Mouse (Mus musculus) gastrocnemius, postnatal 36 days (tissue): Measurements from ENCODE around the gene Slc27a4. TPM values are rescaled to one million over a fixed set of nuclear protein-coding genes. Genes with fewer than 3 reads are reported as not detected.

ENCODE experiments used
- DNase-seq, 2 experiments: peaks; one replicate each; pipeline ENCODE4 v3.0.0; 2022
- intact Hi-C: fragments of 180-260 bp; cut with DNase I; formaldehyde crosslinking; loops from one replicate; pipeline ENCODE4 v1.15.1; 2025
- total RNA-seq, 2 experiments: library from RNA; stranded (reverse); gene quantifications; 2 replicates each; pipeline ENCODE4 v1.2.3; 2021

Gene Slc27a4
- total RNA-seq, 2 experiments from 2014 or later: 7.1 to 7.5 TPM

- DNase-seq: peak; percentile 76 to 78
- intact Hi-C loops: loop anchor here (2.0 to 5.0 kb wide), 3 partner anchors 15 to 160 kb away; partner anchors contain the start of gene Slc27a4
Observed at GRCm38 (mm10) chr2:29817426-29818232, 15.2 kb downstream of the Slc27a4 start.

GRCm38 (mm10) chr2:29819363-29819762, 16.9 kb downstream of the Slc27a4 start:
- no peak for DNase-seq
- intact Hi-C loops: loop anchor here (5.0 kb wide), 2 partner anchors 38 to 158 kb away; no protein-coding TSS in a partner anchor

DNA sequence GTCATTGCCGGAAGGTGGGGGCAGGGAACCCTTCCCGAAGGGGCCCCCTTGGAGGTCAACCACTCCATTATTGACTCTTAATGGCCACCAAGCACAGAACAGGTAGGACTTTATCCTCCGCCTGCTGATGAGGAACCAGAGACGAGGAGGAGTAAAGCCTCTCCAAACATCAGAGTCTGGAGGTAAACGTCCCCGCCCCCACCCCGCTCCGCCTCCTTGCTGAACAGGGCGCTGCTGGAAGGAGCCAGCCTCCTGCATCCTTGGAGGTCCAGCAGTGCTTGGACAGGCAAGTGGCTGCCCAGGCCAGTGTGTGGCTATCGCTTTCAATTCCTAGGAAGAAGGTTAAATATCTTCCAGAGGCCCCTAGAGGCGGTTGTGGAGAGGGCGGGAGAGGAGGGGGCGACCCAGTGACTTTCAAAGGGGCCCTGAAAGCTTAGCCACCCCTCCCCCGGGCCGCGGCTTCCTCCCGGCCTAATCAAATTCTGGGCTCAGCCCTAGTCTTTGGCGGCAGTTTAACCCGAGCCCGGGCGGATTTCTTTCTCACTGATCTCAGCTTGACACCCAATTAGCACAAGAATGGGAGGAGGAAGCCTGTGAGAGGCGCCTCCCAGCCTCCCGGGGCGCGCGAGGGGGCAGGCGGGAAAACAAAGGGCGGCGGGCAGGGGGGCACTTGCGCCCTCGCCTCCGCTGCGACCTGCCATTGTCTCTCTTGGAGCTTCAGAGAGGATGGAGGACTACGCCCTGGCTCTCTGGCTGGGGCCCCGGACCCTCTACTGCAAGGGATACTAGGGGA, 17.8 kb downstream of the Slc27a4 start, which contains the start of gene Urm1:
Gene Urm1, plus strand, starts transcription at position 51 of the 793 bp plus-strand sequence.
- intact Hi-C loops: no loop called here
- DNase-seq: peak; percentile 31 to 50

DNA sequence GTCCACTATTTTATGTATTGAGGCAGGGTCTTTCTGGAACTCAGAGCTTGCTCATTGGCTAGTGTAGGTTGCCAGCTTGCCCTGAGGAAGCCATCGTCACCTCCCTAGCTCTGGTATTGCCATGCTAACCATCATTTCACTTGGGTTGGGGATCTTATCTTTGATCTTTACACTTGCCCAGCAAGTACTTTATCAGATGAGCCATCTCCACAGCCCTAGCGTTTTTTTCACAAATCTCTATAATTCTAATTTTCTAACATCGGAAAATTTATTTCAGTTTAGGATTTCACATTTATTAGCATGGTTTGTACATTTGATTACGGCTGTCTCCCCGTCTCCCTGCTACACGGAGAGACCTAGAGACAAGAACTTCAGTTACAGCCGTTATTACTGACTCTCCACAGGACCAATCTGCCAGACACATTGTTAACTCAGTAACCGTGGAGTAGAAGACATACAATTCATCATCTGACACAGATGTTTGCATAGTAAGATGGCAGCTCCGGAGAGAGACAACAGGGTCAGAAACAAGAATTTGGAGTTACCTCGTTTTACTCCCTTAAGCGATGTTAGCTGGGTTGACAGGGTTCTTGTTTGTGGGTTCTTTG, 24.0 kb downstream of the Slc27a4 start:
- intact Hi-C loops: no loop called here

DNA sequence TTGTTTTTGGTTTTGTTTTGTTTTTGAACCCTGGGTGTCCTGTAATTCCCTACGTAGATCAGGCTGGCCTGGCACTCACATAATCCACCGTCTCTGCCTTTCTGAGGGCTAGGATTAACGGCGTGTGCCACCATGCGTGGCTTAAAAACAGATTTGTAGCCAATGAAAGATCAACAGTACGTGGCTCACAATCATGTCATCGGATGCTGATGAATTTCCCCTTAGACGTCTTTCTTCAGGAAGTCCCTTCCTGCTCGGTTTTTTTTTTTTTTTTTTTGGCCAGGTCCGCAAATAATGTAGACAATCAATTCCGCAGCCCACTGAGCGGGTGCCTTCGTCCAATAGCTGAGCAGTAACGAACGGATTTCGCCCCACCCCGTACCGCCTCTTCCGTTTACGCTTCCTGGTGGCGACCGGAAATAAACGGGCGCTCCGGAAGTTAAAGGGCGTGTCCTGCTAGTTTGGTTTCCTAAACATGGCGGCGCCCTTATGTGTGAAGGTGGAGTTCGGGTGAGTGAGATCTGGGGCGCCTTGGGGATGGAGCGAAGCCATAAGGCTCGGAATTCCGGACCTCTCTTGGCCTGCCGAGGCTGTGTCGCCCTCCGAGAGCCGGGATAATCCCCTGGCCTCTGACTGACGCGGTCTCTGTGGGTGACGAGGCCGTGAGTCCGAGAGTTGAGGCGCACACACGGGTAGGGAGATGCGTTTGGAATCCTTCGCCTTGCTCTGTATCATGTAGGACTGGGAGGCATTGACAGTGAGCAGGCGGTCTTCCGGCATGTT, 24.7 kb downstream of the Slc27a4 start:
- peak; percentile 91 to 92 for DNase-seq
- intact Hi-C loops: no loop called here

More for the DNA sequence above, 24.0 kb downstream of the Slc27a4 start:
- no peak for DNase-seq

- intact Hi-C loops: no loop called here
- no peak for DNase-seq
Observed at GRCm38 (mm10) chr2:29827709-29828024, 25.2 kb downstream of the Slc27a4 start.

- DNase-seq: no peak
- intact Hi-C loops: no loop called here
Observed at GRCm38 (mm10) chr2:29831106-29831505, 28.7 kb downstream of the Slc27a4 start.

- intact Hi-C loops: no loop called here
- no peak for DNase-seq
Observed at GRCm38 (mm10) chr2:29833796-29834195, 31.4 kb downstream of the Slc27a4 start.

- intact Hi-C loops: no loop called here
Observed at GRCm38 (mm10) chr2:29835391-29835899, 33.0 kb downstream of the Slc27a4 start.

GRCm38 (mm10) chr2:29839460-29839859, 37.0 kb downstream of the Slc27a4 start:
- no peak for DNase-seq
- intact Hi-C loops: no loop called here

More at GRCm38 (mm10) chr2:29835391-29835899, 33.0 kb downstream of the Slc27a4 start:
- DNase-seq: no peak

DNA sequence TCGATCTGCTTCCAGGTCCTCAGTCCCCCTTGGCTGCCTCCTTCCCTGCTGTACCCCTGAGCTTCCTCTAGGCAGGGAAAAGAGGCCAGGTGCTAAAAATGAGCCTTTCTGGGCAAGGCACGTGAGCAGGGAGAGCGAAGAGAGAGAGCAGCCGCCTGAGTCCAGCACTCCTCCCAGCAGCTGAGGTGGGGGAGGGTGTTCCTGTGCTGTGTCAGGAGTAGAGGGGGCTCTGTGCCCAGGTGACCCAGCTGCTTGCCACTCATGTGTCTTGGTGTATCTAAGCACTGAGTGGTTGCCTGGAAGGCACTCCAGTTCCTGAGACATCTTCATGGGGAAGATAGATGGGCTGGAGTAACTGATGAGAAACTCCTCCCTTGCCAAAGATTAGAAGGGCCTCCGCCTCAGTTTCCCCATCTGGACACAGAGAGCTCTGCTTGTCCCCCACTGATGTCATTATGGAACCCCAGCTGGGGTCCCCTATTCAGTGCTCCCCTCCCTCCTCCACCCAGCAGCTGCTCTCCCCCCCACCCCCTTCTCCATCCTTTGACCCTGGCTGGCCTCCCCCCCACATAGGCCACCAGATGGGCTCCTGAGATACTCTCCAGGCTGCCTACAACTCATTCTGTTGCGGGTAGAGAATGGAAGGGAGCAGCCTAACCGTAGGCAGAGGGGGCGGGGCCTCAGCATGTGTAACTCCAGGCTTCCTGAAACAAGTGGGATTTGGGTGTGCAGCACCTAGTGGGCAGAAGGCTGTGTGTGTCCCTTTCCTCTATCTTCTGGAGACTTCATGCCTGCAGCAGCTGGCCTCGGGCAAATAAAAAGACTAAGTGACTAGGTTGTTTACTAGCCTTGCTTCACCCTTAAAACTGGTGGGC, 41.0 kb downstream of the Slc27a4 start:
- DNase-seq: no peak
- intact Hi-C loops: no loop called here

- intact Hi-C loops: no loop called here
Observed at GRCm38 (mm10) chr2:29844115-29844514, 41.7 kb downstream of the Slc27a4 start.

DNA sequence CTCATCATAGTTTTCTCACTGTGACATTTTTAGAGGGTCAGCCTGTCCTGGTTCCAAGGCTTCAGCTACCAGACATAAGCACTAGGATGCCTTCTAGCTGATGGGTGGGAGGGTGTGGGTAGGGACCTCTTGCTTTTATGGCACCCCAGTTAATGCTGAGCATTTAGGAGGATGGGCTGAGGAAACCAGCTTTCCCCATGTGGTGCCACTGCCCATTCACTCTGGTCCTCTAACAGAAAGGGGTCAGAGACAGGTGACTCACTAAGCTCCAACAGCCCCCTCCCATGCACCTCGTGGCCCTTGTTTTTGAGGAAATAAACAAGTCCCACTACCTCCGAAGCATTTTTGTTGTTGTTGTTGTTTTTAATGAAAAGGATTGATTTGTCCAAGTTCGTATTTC, 42.2 kb downstream of the Slc27a4 start:
- intact Hi-C loops: no loop called here
- DNase-seq: no peak

More at GRCm38 (mm10) chr2:29844115-29844514, 41.7 kb downstream of the Slc27a4 start:
- DNase-seq: no peak

- DNase-seq: no peak
- intact Hi-C loops: no loop called here
Observed at GRCm38 (mm10) chr2:29845636-29846035, 43.2 kb downstream of the Slc27a4 start.

DNA sequence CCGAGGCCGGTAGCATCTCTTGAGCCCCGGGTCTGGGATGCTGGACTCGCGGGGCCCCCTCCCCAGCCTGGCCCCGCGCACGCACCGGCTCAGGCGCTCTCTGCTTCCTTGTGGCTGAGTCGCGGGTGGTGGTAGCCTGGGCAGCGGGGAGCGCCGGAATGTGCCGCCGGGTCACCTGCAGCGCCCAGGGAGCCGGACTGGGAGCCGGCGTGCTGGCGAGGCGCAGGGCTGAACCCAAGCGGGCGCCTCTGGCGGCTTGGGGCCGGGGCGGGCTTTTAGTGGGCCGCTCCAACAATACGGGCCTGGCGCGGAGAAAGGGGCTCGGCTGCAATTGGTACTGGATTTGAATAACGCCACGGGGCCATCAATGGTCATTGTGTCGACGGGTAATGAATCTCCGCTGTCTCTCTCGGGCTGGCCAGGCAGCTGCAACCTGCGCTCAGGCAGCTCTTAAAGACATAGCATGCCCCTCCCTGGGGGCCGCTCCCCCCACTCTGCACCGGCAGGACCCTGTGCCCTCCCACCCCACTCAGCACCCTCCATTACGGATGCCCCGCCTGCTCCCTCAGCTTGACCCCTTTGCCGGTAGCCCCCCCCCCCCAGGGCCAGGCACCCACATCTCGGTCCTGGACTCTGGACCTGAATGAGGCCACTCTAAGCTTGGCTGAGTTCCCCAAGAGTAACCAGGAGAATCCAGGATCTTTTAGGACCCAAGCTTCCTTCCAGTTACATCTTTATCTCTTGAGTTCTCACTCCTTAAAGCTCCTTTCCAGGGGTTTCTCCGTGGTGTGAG, 43.8 kb downstream of the Slc27a4 start:
- DNase-seq: no peak
- intact Hi-C loops: no loop called here

DNA sequence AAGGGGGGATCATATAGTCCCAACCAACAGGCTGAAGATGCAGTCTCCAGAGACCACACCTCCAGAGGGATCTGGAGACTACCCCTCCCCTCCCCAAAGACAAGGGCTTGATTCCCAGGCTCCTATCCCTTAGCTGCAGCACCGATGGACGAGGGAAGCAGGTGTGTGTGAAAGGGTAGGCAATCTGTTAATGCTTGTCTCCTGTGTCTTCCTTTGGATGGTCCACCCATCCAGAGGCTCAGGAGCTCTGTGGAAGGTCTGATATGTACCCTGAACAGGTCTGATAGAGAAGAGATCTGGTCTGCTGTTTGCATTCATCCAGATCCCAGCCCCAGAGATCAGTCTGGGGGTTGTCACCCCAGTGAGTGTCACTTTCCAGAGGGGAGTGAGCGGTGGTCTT, 44.5 kb downstream of the Slc27a4 start:
- intact Hi-C loops: no loop called here
- no peak for DNase-seq

- intact Hi-C loops: no loop called here
- DNase-seq: no peak
Observed at GRCm38 (mm10) chr2:29849041-29849440, 46.6 kb downstream of the Slc27a4 start.

GRCm38 (mm10) chr2:29849841-29850480, 47.5 kb downstream of the Slc27a4 start:
- intact Hi-C loops: loop anchor here (5.0 kb wide), 1 partner anchor 83 kb away; no protein-coding TSS in a partner anchor
- no peak for DNase-seq
